Mouse (Mus musculus) midbrain, embryonic 15.5 days (tissue): ENCODE measurements at regions not wholly inside any gene's neighbourhood (a gene's known extent, or its start where the extent isn't known, plus 50 kb on each side); places are given as distances from the start of the nearest gene placed in this dataset.

Experiments used
- ATAC-seq: fragments of 200-750 bp; cut with Nextera tagmentation; replicated peaks from 2 replicates; pipeline ENCODE4 v1.8.0; 2017; ENCODE audit warnings: moderate TSS enrichment
- H3K27ac ChIP-seq: fragments of 300-500 bp; sonication (generic); 2 replicates; pipeline ENCODE4 v1.5.1; 2015; ENCODE audit warnings: mild to moderate bottlenecking, inconsistent platforms
- H3K27me3 ChIP-seq: fragments of 300-500 bp; sonication (generic); replicated peaks from 2 replicates; pipeline ENCODE4 v1.6.1; 2015; ENCODE audit warnings: inconsistent platforms
- H3K36me3 ChIP-seq: fragments of 300-500 bp; sonication (generic); replicated peaks from 2 replicates; pipeline ENCODE4 v1.6.1; 2015; ENCODE audit warnings: inconsistent platforms
- H3K4me1 ChIP-seq: fragments of 300-500 bp; sonication (generic); 2 replicates; pipeline ENCODE4 v1.6.1; 2015; ENCODE audit warnings: inconsistent platforms
- H3K4me2 ChIP-seq: fragments of 300-500 bp; sonication (generic); 2 replicates; pipeline ENCODE4 v1.6.1; 2015; ENCODE audit warnings: inconsistent platforms, mild to moderate bottlenecking, moderate library complexity
- H3K4me3 ChIP-seq: fragments of 300-500 bp; sonication (generic); 2 replicates; pipeline ENCODE4 v1.5.1; 2015; ENCODE audit warnings: mild to moderate bottlenecking, inconsistent platforms
- H3K9ac ChIP-seq: fragments of 300-500 bp; sonication (generic); 2 replicates; pipeline ENCODE4 v1.6.1; 2015; ENCODE audit warnings: mild to moderate bottlenecking, inconsistent platforms
- H3K9me3 ChIP-seq: fragments of 300-500 bp; sonication (generic); 2 replicates; pipeline ENCODE4 v1.6.1; 2016; ENCODE audit warnings: inconsistent platforms
- WGBS: fragments of 180-500 bp; shearing (Covaris S2); methylation state at CpG from one replicate; pipeline ENCODE4 v1.1.7; 2015; ENCODE audit warnings: mixed read lengths; 5-methylcytosine and 5-hydroxymethylcytosine counted together

- ATAC-seq = no peak
- H3K9me3 ChIP-seq = no peaks in the 10 kb centered on the region
- no peak overlapping the region for H3K4me3 ChIP-seq
- H3K4me2 ChIP-seq = no peak overlapping the region
- H3K27me3 ChIP-seq = no peaks in the 10 kb centered on the region
- H3K36me3 ChIP-seq = no peaks in the 10 kb centered on the region
- peaks cover 16% of the 10 kb centered on the region for H3K4me1 ChIP-seq
- H3K9ac ChIP-seq = no peak overlapping the region
- 55% methylated on average over 4 of the region's 4 CpGs for WGBS
- H3K27ac ChIP-seq = no peak overlapping the region
Observed at GRCm38 (mm10) chr7:73144846-73145245, 230.5 kb upstream of the Rgma start.

GRCm38 (mm10) chr7:73147251-73147650, 228.1 kb upstream of the Rgma start:
- H3K4me2 ChIP-seq = no peak overlapping the region
- no peak for ATAC-seq
- no peak overlapping the region for H3K4me3 ChIP-seq
- peaks cover 16% of the 10 kb centered on the region; the same call in 1 of the 2 replicates for H3K4me1 ChIP-seq
- no peaks in the 10 kb centered on the region for H3K27me3 ChIP-seq
- H3K27ac ChIP-seq = no peak overlapping the region
- no peak overlapping the region for H3K9ac ChIP-seq
- H3K9me3 ChIP-seq = no peaks in the 10 kb centered on the region
- no peaks in the 10 kb centered on the region for H3K36me3 ChIP-seq

- no peak overlapping the region for H3K27ac ChIP-seq
- no peak overlapping the region for H3K4me3 ChIP-seq
- peaks cover 17% of the 10 kb centered on the region; the same call in 1 of the 2 replicates for H3K4me1 ChIP-seq
- no peak overlapping the region for H3K9ac ChIP-seq
- H3K27me3 ChIP-seq = no peaks in the 10 kb centered on the region
- H3K4me2 ChIP-seq = no peak overlapping the region
- ATAC-seq = no peak
- 84% methylated on average over 7 of the region's 7 CpGs for WGBS
- H3K9me3 ChIP-seq = no peaks in the 10 kb centered on the region
- no peaks in the 10 kb centered on the region for H3K36me3 ChIP-seq
Observed at GRCm38 (mm10) chr7:73150436-73150835, 224.9 kb upstream of the Rgma start.

- Histone ChIP-seq H3K27me3 (no peaks in the 10 kb centered on the region), H3K4me3 (no peak overlapping the region), H3K9ac (no peak overlapping the region), H3K9me3 (no peaks in the 10 kb centered on the region), H3K36me3 (no peaks in the 10 kb centered on the region), H3K4me1 (peaks cover 17% of the 10 kb centered on the region; the same call in 1 of the 2 replicates), H3K27ac (no peak overlapping the region), H3K4me2 (no peak overlapping the region)
- ATAC-seq = peak; percentile 30; the same call in 1 of the 2 replicates
- 32% methylated on average over 13 of the region's 15 CpGs for WGBS
Observed at GRCm38 (mm10) chr7:73151586-73152467, 223.5 kb upstream of the Rgma start.

- WGBS = 100% methylated on average over 1 of the region's 1 CpGs
- Histone ChIP-seq H3K27me3 (no peaks in the 10 kb centered on the region), H3K9ac (no peak overlapping the region), H3K36me3 (no peaks in the 10 kb centered on the region), H3K27ac (no peak overlapping the region), H3K4me3 (no peak overlapping the region), H3K4me1 (peaks cover 17% of the 10 kb centered on the region; the same call in 1 of the 2 replicates), H3K9me3 (no peaks in the 10 kb centered on the region), H3K4me2 (no peak overlapping the region)
- ATAC-seq = no peak
Observed at GRCm38 (mm10) chr7:73153668-73154067, 221.6 kb upstream of the Rgma start.

- 82% methylated on average over 5 of the region's 5 CpGs for WGBS
- Histone ChIP-seq H3K4me2 (no peak overlapping the region), H3K27me3 (no peaks in the 10 kb centered on the region), H3K36me3 (no peaks in the 10 kb centered on the region), H3K27ac (no peak overlapping the region), H3K9me3 (no peaks in the 10 kb centered on the region), H3K4me3 (no peak overlapping the region), H3K4me1 (no peaks in the 10 kb centered on the region), H3K9ac (no peak overlapping the region)
- no peak for ATAC-seq
Observed at GRCm38 (mm10) chr7:73158833-73159232, 216.5 kb upstream of the Rgma start.

GRCm38 (mm10) chr7:73160968-73161367, 214.3 kb upstream of the Rgma start:
- Histone ChIP-seq H3K9ac (no peak overlapping the region), H3K27me3 (no peaks in the 10 kb centered on the region), H3K9me3 (no peaks in the 10 kb centered on the region), H3K4me3 (no peak overlapping the region), H3K4me2 (no peak overlapping the region), H3K36me3 (no peaks in the 10 kb centered on the region), H3K27ac (no peak overlapping the region), H3K4me1 (no peaks in the 10 kb centered on the region)
- 78% methylated on average over 8 of the region's 8 CpGs for WGBS
- ATAC-seq = no peak

- Histone ChIP-seq H3K9me3 (no peaks in the 10 kb centered on the region), H3K36me3 (no peaks in the 10 kb centered on the region), H3K27ac (no peak overlapping the region), H3K27me3 (no peaks in the 10 kb centered on the region), H3K4me3 (no peak overlapping the region), H3K4me2 (no peak overlapping the region), H3K9ac (no peak overlapping the region), H3K4me1 (no peaks in the 10 kb centered on the region)
- WGBS = 47% methylated on average over 5 of the region's 5 CpGs
- no peak for ATAC-seq
Observed at GRCm38 (mm10) chr7:73163687-73164086, 211.6 kb upstream of the Rgma start.

- no peak for ATAC-seq
- 88% methylated on average over 8 of the region's 8 CpGs for WGBS
- Histone ChIP-seq H3K4me2 (no peak overlapping the region), H3K4me3 (no peak overlapping the region), H3K9ac (no peak overlapping the region), H3K27ac (no peak overlapping the region), H3K27me3 (no peaks in the 10 kb centered on the region), H3K9me3 (no peaks in the 10 kb centered on the region), H3K4me1 (no peaks in the 10 kb centered on the region), H3K36me3 (no peaks in the 10 kb centered on the region)
Observed at GRCm38 (mm10) chr7:73165521-73165920, 209.8 kb upstream of the Rgma start.

- WGBS = 83% methylated on average over 8 of the region's 8 CpGs
- Histone ChIP-seq H3K36me3 (no peaks in the 10 kb centered on the region), H3K4me2 (no peak overlapping the region), H3K9ac (no peak overlapping the region), H3K27me3 (no peaks in the 10 kb centered on the region), H3K4me3 (no peak overlapping the region), H3K4me1 (no peaks in the 10 kb centered on the region), H3K9me3 (no peaks in the 10 kb centered on the region), H3K27ac (no peak overlapping the region)
- no peak for ATAC-seq
Observed at GRCm38 (mm10) chr7:73169416-73169815, 205.9 kb upstream of the Rgma start.

GRCm38 (mm10) chr7:73172615-73173014, 202.7 kb upstream of the Rgma start:
- ATAC-seq = no peak
- H3K27ac ChIP-seq = no peak overlapping the region
- no peaks in the 10 kb centered on the region for H3K9me3 ChIP-seq
- H3K36me3 ChIP-seq = no peaks in the 10 kb centered on the region
- WGBS = 94% methylated on average over 4 of the region's 4 CpGs
- H3K4me1 ChIP-seq = no peaks in the 10 kb centered on the region
- H3K9ac ChIP-seq = no peak overlapping the region
- H3K4me3 ChIP-seq = no peak overlapping the region
- no peaks in the 10 kb centered on the region for H3K27me3 ChIP-seq
- no peak overlapping the region for H3K4me2 ChIP-seq

- no peak for ATAC-seq
- no peak overlapping the region for H3K9ac ChIP-seq
- WGBS = 54% methylated on average over 8 of the region's 8 CpGs
- no peak overlapping the region for H3K4me2 ChIP-seq
- no peak overlapping the region for H3K4me3 ChIP-seq
- peak overlapping the region; percentile 78 for H3K27ac ChIP-seq
- no peaks in the 10 kb centered on the region for H3K9me3 ChIP-seq
- H3K4me1 ChIP-seq = peaks cover 16% of the 10 kb centered on the region
- no peaks in the 10 kb centered on the region for H3K27me3 ChIP-seq
- H3K36me3 ChIP-seq = no peaks in the 10 kb centered on the region
Observed at GRCm38 (mm10) chr7:73183761-73184160, 191.5 kb upstream of the Rgma start.
